Mouse (Mus musculus) neural tube, embryonic 12.5 days (tissue): ENCODE measurements around the gene Plekhh1. TPM values are rescaled to one million over a fixed set of nuclear protein-coding genes. Genes with fewer than 3 reads are reported as not detected.

ENCODE experiments used
- ATAC-seq: fragments of 200-750 bp; cut with Nextera tagmentation; 2 replicates; pipeline ENCODE4 v1.8.0; 2017; ENCODE audit warnings: low read depth, mild to moderate bottlenecking, moderate TSS enrichment, moderate library complexity; ENCODE audit not compliant: low FRiP score
- H3K27ac ChIP-seq: fragments of 300-500 bp; sonication (generic); 2 replicates; pipeline ENCODE4 v1.5.1; 2016
- H3K27me3 ChIP-seq: fragments of 300-500 bp; sonication (generic); replicated peaks from 2 replicates; pipeline ENCODE4 v1.6.1; 2016; ENCODE audit warnings: mild to moderate bottlenecking
- H3K36me3 ChIP-seq: fragments of 300-500 bp; sonication (generic); 2 replicates; pipeline ENCODE4 v1.6.1; 2016; ENCODE audit warnings: mild to moderate bottlenecking
- H3K4me1 ChIP-seq: fragments of 300-500 bp; sonication (generic); 2 replicates; pipeline ENCODE4 v1.6.1; 2016
- H3K4me2 ChIP-seq: fragments of 300-500 bp; sonication (generic); replicated peaks from 2 replicates; pipeline ENCODE4 v1.6.1; 2016; ENCODE audit warnings: mild to moderate bottlenecking
- H3K4me3 ChIP-seq: fragments of 300-500 bp; sonication (generic); 2 replicates; pipeline ENCODE4 v1.5.1; 2016
- H3K9ac ChIP-seq: fragments of 300-500 bp; sonication (generic); 2 replicates; pipeline ENCODE4 v1.6.1; 2016; ENCODE audit warnings: mild to moderate bottlenecking
- H3K9me3 ChIP-seq: fragments of 300-500 bp; sonication (generic); 2 replicates; pipeline ENCODE4 v1.6.1; 2016; ENCODE audit warnings: mild to moderate bottlenecking
- WGBS: fragments of 180-500 bp; shearing (Covaris S2); methylation state at CpG from one replicate; pipeline ENCODE4 v1.1.7; 2016; 5-methylcytosine and 5-hydroxymethylcytosine counted together
- polyA plus RNA-seq: library from polyadenylated mRNA; unstranded; fragments of >200 nt; fragmentation: Nextera tagmentation; extraction: Ambion mirVana; gene quantifications from 2 replicates; pipeline ENCODE4 v1.2.1, GENCODE M21; 2016

Gene Plekhh1
- polyA plus RNA-seq, 1 experiment from 2014 or later, result 6.7 TPM

DNA sequence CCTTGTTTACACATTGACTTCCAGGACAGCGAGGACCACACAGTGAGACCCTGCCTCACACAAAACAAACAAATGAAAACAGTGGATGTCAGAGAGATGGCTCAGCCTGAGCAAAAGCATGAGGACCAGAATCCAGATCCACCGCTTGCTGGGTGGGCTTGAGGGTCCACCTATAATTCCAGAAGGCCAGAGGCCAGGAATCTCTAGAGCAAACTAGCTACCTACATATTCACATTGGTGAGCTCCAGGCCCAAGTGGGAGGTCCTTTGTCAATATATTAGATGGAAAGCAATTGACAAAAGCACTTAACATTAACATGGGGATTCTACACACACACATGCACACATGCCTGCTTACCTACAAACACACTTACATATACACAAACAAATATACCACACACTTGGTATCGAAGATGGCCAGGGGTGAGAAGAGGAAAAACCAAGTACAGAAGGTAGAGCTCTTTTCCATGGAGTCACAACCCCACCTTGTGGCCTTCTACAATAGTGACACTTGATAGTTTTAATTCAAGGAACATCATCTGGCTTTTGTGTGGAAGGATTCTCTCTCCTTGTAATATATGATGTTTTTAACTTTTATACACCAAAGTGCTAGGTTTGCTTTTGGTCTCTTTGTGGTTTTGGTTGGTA is 68.3 kb downstream of the Plekhh1 start:
- Histone ChIP-seq H3K27ac (no peak overlapping the region), H3K27me3 (no peaks in the 10 kb centered on the region), H3K4me3 (no peak overlapping the region), H3K9ac (no peak overlapping the region), H3K36me3 (no peaks in the 10 kb centered on the region), H3K4me1 (no peaks in the 10 kb centered on the region), H3K4me2 (no peak overlapping the region), H3K9me3 (no peaks in the 10 kb centered on the region)
- 66% methylated on average over 3 of the region's 3 CpGs for WGBS
- no peak for ATAC-seq

DNA sequence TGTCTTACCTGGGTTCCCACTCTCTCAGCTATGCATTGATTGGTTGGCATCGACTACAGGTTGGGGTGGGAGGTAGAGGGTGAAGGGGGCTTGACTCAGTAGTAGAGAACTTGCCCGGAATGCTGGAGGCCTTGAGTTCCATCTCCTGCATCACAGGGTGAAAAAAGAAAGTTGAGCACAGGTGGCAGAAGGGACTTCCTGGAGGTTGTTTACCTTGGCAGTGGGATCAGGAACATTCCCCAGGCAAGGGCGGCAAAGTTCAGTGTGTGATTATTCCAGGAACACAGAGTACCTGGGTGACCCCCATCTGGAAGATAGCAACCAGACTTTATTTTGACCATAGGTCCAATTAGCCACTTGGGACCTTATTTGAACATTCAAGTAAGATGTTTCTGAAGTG is 74.8 kb downstream of the Plekhh1 start:
- no peak overlapping the region for H3K27ac ChIP-seq
- no peak overlapping the region for H3K4me2 ChIP-seq
- no peaks in the 10 kb centered on the region for H3K36me3 ChIP-seq
- no peaks in the 10 kb centered on the region for H3K4me1 ChIP-seq
- no peak overlapping the region for H3K9ac ChIP-seq
- no peak for ATAC-seq
- no peaks in the 10 kb centered on the region for H3K27me3 ChIP-seq
- WGBS, result 88% methylated on average over 3 of the region's 3 CpGs
- no peaks in the 10 kb centered on the region for H3K9me3 ChIP-seq
- H3K4me3 ChIP-seq, result no peak overlapping the region

DNA sequence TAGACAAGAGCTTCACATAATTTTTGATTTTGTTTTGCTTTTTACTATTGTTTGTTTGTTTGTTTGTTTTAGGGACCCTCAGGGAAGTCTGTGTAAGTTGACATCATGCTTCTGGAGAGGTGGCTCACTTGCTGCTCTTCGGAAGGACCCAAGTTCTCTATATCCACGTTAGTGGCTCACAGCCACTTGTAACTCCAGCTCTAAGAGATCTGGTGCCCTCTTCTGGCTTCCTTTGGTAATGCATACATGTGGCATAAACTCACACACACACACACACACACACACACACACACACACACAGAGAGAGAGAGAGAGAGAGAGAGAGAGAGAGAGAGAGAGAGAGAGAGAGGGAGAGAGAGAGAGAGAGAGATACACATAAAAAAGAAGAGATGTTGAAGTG is 75.6 kb downstream of the Plekhh1 start:
- Histone ChIP-seq H3K4me1 (no peaks in the 10 kb centered on the region), H3K9ac (no peak overlapping the region), H3K9me3 (no peaks in the 10 kb centered on the region), H3K4me3 (no peak overlapping the region), H3K27me3 (no peaks in the 10 kb centered on the region), H3K27ac (no peak overlapping the region), H3K4me2 (no peak overlapping the region), H3K36me3 (no peaks in the 10 kb centered on the region)
- ATAC-seq, result no peak
- WGBS, result 73% methylated on average over 2 of the region's 2 CpGs

GRCm38 (mm10) chr12:79105312-79105711 is 76.3 kb downstream of the Plekhh1 start:
- WGBS, result 83% methylated on average over 5 of the region's 5 CpGs
- no peak overlapping the region for H3K4me2 ChIP-seq
- no peak overlapping the region for H3K9ac ChIP-seq
- no peaks in the 10 kb centered on the region for H3K27me3 ChIP-seq
- H3K9me3 ChIP-seq, result no peaks in the 10 kb centered on the region
- H3K27ac ChIP-seq, result no peak overlapping the region
- ATAC-seq, result no peak
- no peak overlapping the region for H3K4me3 ChIP-seq
- no peaks in the 10 kb centered on the region for H3K4me1 ChIP-seq
- H3K36me3 ChIP-seq, result no peaks in the 10 kb centered on the region

GRCm38 (mm10) chr12:79118991-79119390 is 90.0 kb downstream of the Plekhh1 start:
- H3K9me3 ChIP-seq, result no peaks in the 10 kb centered on the region
- ATAC-seq, result no peak
- no peak overlapping the region for H3K4me3 ChIP-seq
- no peaks in the 10 kb centered on the region for H3K27me3 ChIP-seq
- H3K9ac ChIP-seq, result no peak overlapping the region
- H3K36me3 ChIP-seq, result no peaks in the 10 kb centered on the region
- H3K4me2 ChIP-seq, result no peak overlapping the region
- 85% methylated on average over 4 of the region's 4 CpGs for WGBS
- H3K27ac ChIP-seq, result no peak overlapping the region
- H3K4me1 ChIP-seq, result no peaks in the 10 kb centered on the region

GRCm38 (mm10) chr12:79122820-79123219 is 93.9 kb downstream of the Plekhh1 start:
- no peak for ATAC-seq
- no peak overlapping the region for H3K9ac ChIP-seq
- no peaks in the 10 kb centered on the region for H3K27me3 ChIP-seq
- no peaks in the 10 kb centered on the region for H3K4me1 ChIP-seq
- 36% methylated on average over 3 of the region's 3 CpGs for WGBS
- H3K9me3 ChIP-seq, result no peaks in the 10 kb centered on the region
- H3K36me3 ChIP-seq, result no peaks in the 10 kb centered on the region
- no peak overlapping the region for H3K27ac ChIP-seq
- no peak overlapping the region for H3K4me2 ChIP-seq
- H3K4me3 ChIP-seq, result no peak overlapping the region

- Histone ChIP-seq H3K9me3 (no peaks in the 10 kb centered on the region), H3K4me3 (peak within 1 kb of the TSS; percentile 45), H3K4me1 (peaks cover 9% of the 10 kb centered on the region; the same call in 1 of the 2 replicates), H3K27me3 (peaks cover 40% of the 10 kb centered on the region), H3K9ac (peak within 1 kb of the TSS; percentile 53), H3K36me3 (no peaks in the 10 kb centered on the region), H3K4me2 (peak within 1 kb of the TSS; percentile 74), H3K27ac (no peak within 1 kb of the TSS)
- WGBS, result under 1% methylated on average over 47 of the region's 47 CpGs
- ATAC-seq, result peak; percentile 93
These were observed 101.6 kb downstream of the Plekhh1 start, which contains the start of gene Arg2 for GRCm38 (mm10) chr12:79130299-79131177. TSS of gene Arg2 (plus strand) at chr12:79130777.

Other genes with a start within 250 kb of the Plekhh1 start
- 102 and 115 TPM in 2 replicates for gene Atp6v1d, start 167.5 kb upstream of the Plekhh1 start, polyA plus RNA-seq
- 174 and 183 TPM in 2 replicates for gene Eif2s1, start 167.3 kb upstream of the Plekhh1 start, polyA plus RNA-seq
- 1.7 and 2.2 TPM in 2 replicates for gene Plek2, start 122.2 kb upstream of the Plekhh1 start, polyA plus RNA-seq
- 27.1 and 28.1 TPM in 2 replicates for gene Tmem229b, start 21.5 kb upstream of the Plekhh1 start, polyA plus RNA-seq
- 24.5 and 26.8 TPM in 2 replicates for gene Pigh, start 60.5 kb downstream of the Plekhh1 start, polyA plus RNA-seq
- 17.1 and 20.2 TPM in 2 replicates for gene Arg2, start 101.6 kb downstream of the Plekhh1 start, polyA plus RNA-seq
- 133 and 135 TPM in 2 replicates for gene Vti1b, start 143.5 kb downstream of the Plekhh1 start, polyA plus RNA-seq
- gene Rdh11, start 163.1 kb downstream of the Plekhh1 start, polyA plus RNA-seq, result 21.7 and 23.5 TPM in 2 replicates
- 0.78 and 0.93 TPM in 2 replicates for gene Rdh12, start 179.8 kb downstream of the Plekhh1 start, polyA plus RNA-seq